Mouse (Mus musculus) intestine, embryonic 15.5 days (tissue): Measurements from ENCODE around the gene Gm10320. TPM values are rescaled to one million over a fixed set of nuclear protein-coding genes. Genes with fewer than 3 reads are reported as not detected.

ENCODE experiments used
- ATAC-seq: fragments of 200-750 bp; cut with Nextera tagmentation; 2 replicates; pipeline ENCODE4 v1.8.0; 2017; ENCODE audit warnings: moderate TSS enrichment, moderate library complexity
- H3K27ac ChIP-seq: fragments of 300-500 bp; sonication (generic); 2 replicates; pipeline ENCODE4 v1.5.1; 2015; ENCODE audit warnings: mild to moderate bottlenecking, inconsistent platforms
- H3K27me3 ChIP-seq: fragments of 300-500 bp; sonication (generic); replicated peaks from 2 replicates; pipeline ENCODE4 v1.6.1; 2015; ENCODE audit warnings: inconsistent platforms
- H3K36me3 ChIP-seq: fragments of 300-500 bp; sonication (generic); 2 replicates; pipeline ENCODE4 v1.6.1; 2015; ENCODE audit warnings: inconsistent platforms
- H3K4me1 ChIP-seq: fragments of 300-500 bp; sonication (generic); replicated peaks from 2 replicates; pipeline ENCODE4 v1.6.1; 2015; ENCODE audit warnings: inconsistent platforms
- H3K4me2 ChIP-seq: fragments of 300-500 bp; sonication (generic); replicated peaks from 2 replicates; pipeline ENCODE4 v1.6.1; 2015; ENCODE audit warnings: mild to moderate bottlenecking, inconsistent platforms
- H3K4me3 ChIP-seq: fragments of 300-500 bp; sonication (generic); replicated peaks from 2 replicates; pipeline ENCODE4 v1.5.1; 2015; ENCODE audit warnings: inconsistent platforms
- H3K9ac ChIP-seq: fragments of 300-500 bp; sonication (generic); 2 replicates; pipeline ENCODE4 v1.6.1; 2015; ENCODE audit warnings: inconsistent platforms
- H3K9me3 ChIP-seq: fragments of 300-500 bp; sonication (generic); 2 replicates; pipeline ENCODE4 v1.6.1; 2016; ENCODE audit warnings: inconsistent platforms
- WGBS: fragments of 180-500 bp; shearing (Covaris S2); methylation state at CpG from one replicate; pipeline ENCODE4 v1.1.7; 2015; 5-methylcytosine and 5-hydroxymethylcytosine counted together
- polyA plus RNA-seq: library from polyadenylated mRNA; unstranded; fragments of >200 nt; fragmentation: Nextera tagmentation; extraction: Ambion mirVana; gene quantifications from 2 replicates; pipeline ENCODE4 v1.2.1, GENCODE M21; 2015

Gm10320 gene
- polyA plus RNA-seq, 1 experiment from 2014 or later: 1.8 TPM

DNA sequence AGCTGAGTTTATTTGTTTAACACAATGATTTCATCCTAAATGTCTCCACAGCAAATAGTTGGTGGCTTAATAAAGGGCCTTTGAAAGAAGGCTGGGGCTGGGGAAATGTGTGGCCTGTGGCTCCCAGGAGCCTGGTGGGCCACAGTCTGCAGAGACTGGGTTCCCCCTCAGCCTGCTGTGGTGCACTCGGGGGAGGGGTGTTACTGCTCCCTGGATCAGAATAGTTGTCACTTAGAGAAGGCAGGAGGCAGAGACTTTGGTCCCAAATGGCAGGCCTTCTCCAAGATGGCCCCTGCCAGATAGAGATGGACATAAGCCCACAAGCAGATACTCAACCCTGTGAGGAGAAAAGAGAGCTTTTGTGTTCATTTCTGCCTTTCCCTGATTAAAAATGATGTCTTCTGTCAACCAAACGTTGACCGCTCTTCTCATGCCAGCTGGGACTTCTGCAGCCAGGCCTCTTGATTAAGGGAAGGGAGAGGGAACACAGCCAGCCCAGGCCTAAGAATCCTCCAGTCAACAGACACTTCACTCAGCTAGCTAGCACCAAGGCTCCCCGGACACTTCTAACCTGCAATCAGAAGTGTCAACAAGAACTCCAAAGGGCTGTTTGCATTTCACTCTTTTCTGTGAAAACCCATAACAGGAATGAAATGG is 14.8 kb downstream of the Gm10320 start:
- Histone ChIP-seq H3K27me3 (no peaks in the 10 kb centered on the region), H3K36me3 (no peaks in the 10 kb centered on the region), H3K9me3 (no peaks in the 10 kb centered on the region), H3K4me3 (no peak overlapping the region), H3K9ac (no peak overlapping the region), H3K4me2 (no peak overlapping the region), H3K27ac (no peak overlapping the region), H3K4me1 (peaks cover 6% of the 10 kb centered on the region; the same call in 1 of the 2 replicates)
- no peak for ATAC-seq
- 64% methylated on average over 4 of the region's 4 CpGs for WGBS

DNA sequence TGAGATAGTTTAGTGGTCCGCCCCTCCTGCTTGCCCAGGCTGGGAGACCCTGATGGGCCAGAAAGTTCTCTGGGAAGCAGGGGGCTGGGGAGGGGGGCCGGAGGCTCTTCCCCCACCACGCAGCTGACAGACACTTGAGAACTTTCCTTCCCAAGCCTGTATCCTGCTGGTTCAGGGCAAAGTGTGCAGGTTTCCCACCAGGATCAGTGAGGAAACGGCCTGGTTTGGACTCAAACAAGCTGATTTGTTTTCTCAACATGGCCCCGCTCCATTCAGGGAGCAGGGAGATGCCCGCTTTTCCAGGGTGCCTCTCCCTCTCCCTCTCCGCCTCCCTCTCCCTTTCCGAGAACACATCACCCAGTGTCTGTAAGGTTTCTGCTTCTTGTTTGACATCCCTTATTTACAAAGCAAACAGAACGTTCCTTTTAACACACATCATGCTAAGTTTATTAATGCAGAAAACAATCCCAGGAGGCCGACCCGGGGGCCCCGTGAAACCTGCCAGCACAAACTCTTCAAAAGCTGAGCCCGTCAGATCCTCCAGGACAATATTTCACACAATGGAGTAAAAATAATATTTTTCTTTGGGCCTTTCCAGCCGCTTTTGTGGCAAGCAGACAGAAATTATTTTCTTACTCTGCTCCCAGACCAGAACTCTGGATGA is 15.5 kb downstream of the Gm10320 start:
- Histone ChIP-seq H3K27ac (no peak overlapping the region), H3K27me3 (no peaks in the 10 kb centered on the region), H3K36me3 (no peaks in the 10 kb centered on the region), H3K4me1 (peaks cover 6% of the 10 kb centered on the region; the same call in 1 of the 2 replicates), H3K9ac (no peak overlapping the region), H3K9me3 (no peaks in the 10 kb centered on the region), H3K4me2 (no peak overlapping the region), H3K4me3 (no peak overlapping the region)
- WGBS: 30% methylated on average over 14 of the region's 14 CpGs
- ATAC-seq: no peak

GRCm38 (mm10) chr13:98475681-98476080 is 16.1 kb downstream of the Gm10320 start:
- Histone ChIP-seq H3K4me1 (peaks cover 6% of the 10 kb centered on the region; the same call in 1 of the 2 replicates), H3K27me3 (no peaks in the 10 kb centered on the region), H3K4me2 (no peak overlapping the region), H3K4me3 (no peak overlapping the region), H3K9me3 (no peaks in the 10 kb centered on the region), H3K9ac (no peak overlapping the region), H3K27ac (no peak overlapping the region), H3K36me3 (no peaks in the 10 kb centered on the region)
- no peak for ATAC-seq
- WGBS: 51% methylated on average over 8 of the region's 8 CpGs

DNA sequence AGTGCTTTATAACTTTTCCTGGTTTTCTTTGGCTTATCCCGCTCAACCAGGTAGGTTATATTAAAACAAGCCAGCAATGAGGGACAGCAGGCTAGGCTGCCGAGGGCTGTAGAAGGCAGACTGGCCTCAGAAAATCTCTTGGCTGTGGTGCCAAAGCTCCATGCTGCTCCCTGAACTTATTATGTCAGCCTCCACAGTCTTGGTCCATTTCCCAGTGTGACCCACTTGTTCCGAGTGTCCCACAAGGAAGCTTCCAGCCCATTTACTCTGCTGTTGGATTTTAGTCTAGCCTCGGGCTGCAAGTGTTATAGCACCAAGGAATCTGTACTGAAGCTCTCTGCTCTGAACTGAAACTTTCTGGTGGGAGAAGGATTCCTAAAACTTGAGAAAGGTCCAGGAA is 18.8 kb downstream of the Gm10320 start:
- Histone ChIP-seq H3K27ac (no peak overlapping the region), H3K9ac (no peak overlapping the region), H3K9me3 (no peaks in the 10 kb centered on the region), H3K36me3 (no peaks in the 10 kb centered on the region), H3K4me3 (no peak overlapping the region), H3K27me3 (no peaks in the 10 kb centered on the region), H3K4me2 (no peak overlapping the region), H3K4me1 (peaks cover 6% of the 10 kb centered on the region; the same call in 1 of the 2 replicates)
- no peak for ATAC-seq
- 72% methylated on average over 4 of the region's 4 CpGs for WGBS

DNA sequence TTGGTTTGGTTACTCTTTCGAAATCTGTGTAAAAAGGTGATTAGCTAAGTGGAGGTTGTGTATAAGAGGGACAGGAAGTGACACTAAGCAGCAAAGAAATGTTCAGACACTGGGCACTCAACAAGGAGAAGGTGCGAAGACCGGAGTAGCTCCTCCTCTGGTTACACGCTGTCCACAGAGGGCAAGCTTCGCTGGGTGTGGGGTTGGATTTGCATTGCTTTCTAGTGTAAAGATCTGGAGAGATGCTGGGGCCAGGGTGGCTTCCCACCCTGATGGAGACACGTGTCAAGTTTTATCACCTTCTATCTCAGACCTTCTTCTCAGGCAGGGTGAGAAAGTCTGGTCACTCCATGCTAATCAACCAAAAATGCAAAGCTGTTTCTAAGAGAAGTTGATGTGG is 20.0 kb downstream of the Gm10320 start:
- 66% methylated on average over 6 of the region's 6 CpGs for WGBS
- ATAC-seq: no peak

DNA sequence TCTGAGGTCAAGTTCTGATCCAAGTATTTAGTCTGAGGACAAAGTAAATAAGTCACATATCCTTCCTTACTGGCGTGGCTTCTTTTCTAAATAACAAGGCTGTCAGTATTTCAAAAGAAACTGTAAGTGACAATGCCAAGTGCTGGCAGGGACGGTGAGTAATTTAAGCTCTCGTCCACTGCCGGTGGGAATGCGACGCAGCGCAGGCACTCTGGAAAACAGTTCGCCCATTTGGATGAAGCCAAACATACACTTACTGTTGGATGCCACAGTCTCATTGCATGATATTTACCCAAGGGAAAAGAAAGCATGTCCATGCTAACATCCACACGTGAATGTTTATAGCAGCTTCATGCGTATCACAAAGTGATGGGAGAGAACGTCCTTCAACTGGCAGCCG is 21.5 kb downstream of the Gm10320 start:
- no peak overlapping the region for H3K4me3 ChIP-seq
- no peaks in the 10 kb centered on the region for H3K4me1 ChIP-seq
- no peak for ATAC-seq
- no peaks in the 10 kb centered on the region for H3K9me3 ChIP-seq
- no peak overlapping the region for H3K4me2 ChIP-seq
- no peaks in the 10 kb centered on the region for H3K36me3 ChIP-seq
- H3K27ac ChIP-seq: no peak overlapping the region
- no peaks in the 10 kb centered on the region for H3K27me3 ChIP-seq
- H3K9ac ChIP-seq: no peak overlapping the region
- 40% methylated on average over 12 of the region's 12 CpGs for WGBS

More for the DNA sequence above, 20.0 kb downstream of the Gm10320 start:
- H3K27me3 ChIP-seq: no peaks in the 10 kb centered on the region
- no peak overlapping the region for H3K4me3 ChIP-seq
- H3K4me2 ChIP-seq: no peak overlapping the region
- H3K36me3 ChIP-seq: no peaks in the 10 kb centered on the region
- H3K4me1 ChIP-seq: peaks cover under 1% of the 10 kb centered on the region; the same call in 1 of the 2 replicates
- H3K9ac ChIP-seq: no peak overlapping the region
- no peak overlapping the region for H3K27ac ChIP-seq
- H3K9me3 ChIP-seq: no peaks in the 10 kb centered on the region

DNA sequence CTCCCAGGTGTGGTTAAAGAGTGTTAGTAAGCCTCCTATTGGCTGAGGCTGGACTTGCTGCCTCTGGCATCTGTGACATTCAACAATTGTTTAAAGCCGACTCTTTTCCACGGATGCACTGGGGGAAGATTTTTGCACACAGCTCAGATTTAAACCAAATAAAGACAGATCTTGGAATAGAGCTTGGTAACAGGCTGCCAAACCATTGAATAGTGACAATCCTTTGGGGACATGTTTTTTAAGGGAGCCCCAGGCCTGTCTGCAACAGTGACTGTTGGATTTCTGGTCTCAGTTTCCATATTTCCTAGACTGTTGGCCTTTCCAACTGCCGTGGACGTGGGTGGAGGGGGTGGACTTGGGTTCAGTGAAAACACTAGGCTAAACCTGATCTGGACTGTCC is 21.9 kb downstream of the Gm10320 start:
- 45% methylated on average over 4 of the region's 4 CpGs for WGBS
- no peak overlapping the region for H3K9ac ChIP-seq
- ATAC-seq: no peak
- H3K36me3 ChIP-seq: no peaks in the 10 kb centered on the region
- H3K9me3 ChIP-seq: no peaks in the 10 kb centered on the region
- H3K27me3 ChIP-seq: no peaks in the 10 kb centered on the region
- no peak overlapping the region for H3K4me2 ChIP-seq
- no peaks in the 10 kb centered on the region for H3K4me1 ChIP-seq
- no peak overlapping the region for H3K27ac ChIP-seq
- H3K4me3 ChIP-seq: no peak overlapping the region

- Histone ChIP-seq H3K27me3 (no peaks in the 10 kb centered on the region), H3K4me1 (no peaks in the 10 kb centered on the region), H3K4me2 (no peak overlapping the region), H3K27ac (no peak overlapping the region), H3K9ac (no peak overlapping the region), H3K4me3 (no peak overlapping the region), H3K36me3 (no peaks in the 10 kb centered on the region), H3K9me3 (no peaks in the 10 kb centered on the region)
- no peak for ATAC-seq
- 62% methylated on average over 4 of the region's 4 CpGs for WGBS
These were observed 30.3 kb downstream of the Gm10320 start for GRCm38 (mm10) chr13:98461467-98461866.

GRCm38 (mm10) chr13:98456398-98456797 is 35.4 kb downstream of the Gm10320 start:
- Histone ChIP-seq H3K4me2 (no peak overlapping the region), H3K4me3 (no peak overlapping the region), H3K9ac (no peak overlapping the region), H3K27ac (no peak overlapping the region), H3K4me1 (no peaks in the 10 kb centered on the region), H3K9me3 (no peaks in the 10 kb centered on the region), H3K27me3 (no peaks in the 10 kb centered on the region), H3K36me3 (no peaks in the 10 kb centered on the region)
- WGBS: 66% methylated on average over 2 of the region's 2 CpGs
- no peak for ATAC-seq

DNA sequence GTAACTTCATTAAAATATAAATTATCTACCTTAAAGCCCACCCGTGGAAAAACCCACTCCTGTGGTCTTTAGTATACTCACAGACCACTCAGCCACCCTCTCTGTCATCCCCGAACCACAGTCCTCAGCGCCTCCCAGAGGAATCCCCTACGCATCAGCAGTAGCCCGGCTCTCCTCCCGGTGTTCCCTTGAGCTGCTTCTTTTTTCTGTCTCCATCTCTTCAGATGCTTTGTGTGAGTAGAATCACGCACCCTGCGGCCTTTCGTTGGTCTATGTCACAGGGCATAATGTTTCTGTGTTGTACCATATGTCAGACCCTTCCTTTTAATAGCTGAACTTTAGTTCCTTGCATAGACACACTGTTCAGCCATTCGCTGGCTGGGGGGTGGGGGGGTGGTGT is 36.2 kb downstream of the Gm10320 start:
- H3K4me1 ChIP-seq: no peaks in the 10 kb centered on the region
- H3K9ac ChIP-seq: no peak overlapping the region
- no peaks in the 10 kb centered on the region for H3K36me3 ChIP-seq
- no peaks in the 10 kb centered on the region for H3K9me3 ChIP-seq
- ATAC-seq: no peak
- H3K4me3 ChIP-seq: no peak overlapping the region
- H3K27me3 ChIP-seq: no peaks in the 10 kb centered on the region
- no peak overlapping the region for H3K4me2 ChIP-seq
- no peak overlapping the region for H3K27ac ChIP-seq
- 86% methylated on average over 10 of the region's 10 CpGs for WGBS

DNA sequence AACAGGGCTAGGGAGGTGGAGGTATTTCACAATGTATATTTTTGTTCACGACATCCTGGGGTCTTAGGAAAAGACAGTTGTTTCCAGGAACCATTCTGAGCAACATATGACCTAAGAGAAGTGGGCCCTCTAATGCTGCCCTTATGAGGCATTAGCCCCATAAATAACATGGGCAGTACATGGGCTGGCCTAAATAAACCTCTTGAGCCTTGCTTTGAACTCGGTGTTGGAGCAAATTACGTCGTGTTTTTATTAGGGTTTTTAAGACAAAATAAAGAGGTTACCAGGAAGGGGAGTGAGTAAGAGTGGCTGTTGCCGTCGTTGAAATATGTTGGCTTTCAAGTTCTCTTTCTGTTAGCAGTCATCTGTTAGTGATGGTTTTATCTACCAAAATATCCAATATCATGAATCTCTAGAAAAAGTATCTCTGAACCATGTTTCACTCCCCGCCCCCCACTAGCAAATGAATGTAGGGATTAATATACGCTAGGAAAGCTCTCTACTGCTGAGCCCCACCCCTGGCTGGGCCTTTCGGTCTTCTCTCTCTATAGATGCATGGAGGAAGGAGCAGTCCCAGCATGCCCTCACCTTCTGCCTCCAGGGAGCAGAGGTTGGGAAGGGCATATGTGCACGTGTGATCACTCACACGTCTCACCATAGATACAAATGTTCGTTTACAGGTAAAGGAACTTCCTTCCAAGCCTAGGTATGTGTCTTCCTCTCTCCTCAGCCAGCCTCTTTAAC is 37.4 kb downstream of the Gm10320 start:
- ATAC-seq: no peak

GRCm38 (mm10) chr13:98453146-98453545 is 38.7 kb downstream of the Gm10320 start:
- Histone ChIP-seq H3K36me3 (no peaks in the 10 kb centered on the region), H3K4me1 (no peaks in the 10 kb centered on the region), H3K9me3 (no peaks in the 10 kb centered on the region), H3K4me3 (no peak overlapping the region), H3K9ac (no peak overlapping the region), H3K27me3 (no peaks in the 10 kb centered on the region), H3K27ac (no peak overlapping the region), H3K4me2 (no peak overlapping the region)
- WGBS: 37% methylated on average over 4 of the region's 4 CpGs
- ATAC-seq: no peak

More for the DNA sequence above, 37.4 kb downstream of the Gm10320 start:
- Histone ChIP-seq H3K27ac (no peak overlapping the region), H3K36me3 (no peaks in the 10 kb centered on the region), H3K9ac (no peak overlapping the region), H3K4me3 (no peak overlapping the region), H3K4me1 (no peaks in the 10 kb centered on the region), H3K4me2 (no peak overlapping the region), H3K9me3 (no peaks in the 10 kb centered on the region), H3K27me3 (no peaks in the 10 kb centered on the region)
- 76% methylated on average over 12 of the region's 12 CpGs for WGBS
